Mouse (Mus musculus): ENCODE measurements around the gene Rpl18a. TPM values are rescaled to one million over a fixed set of nuclear protein-coding genes. Genes with fewer than 3 reads are reported as not detected.

The Rpl18a gene
- total RNA-seq, 2 experiments from 2014 or later, result 2,571 to 8,014 TPM

DNA sequence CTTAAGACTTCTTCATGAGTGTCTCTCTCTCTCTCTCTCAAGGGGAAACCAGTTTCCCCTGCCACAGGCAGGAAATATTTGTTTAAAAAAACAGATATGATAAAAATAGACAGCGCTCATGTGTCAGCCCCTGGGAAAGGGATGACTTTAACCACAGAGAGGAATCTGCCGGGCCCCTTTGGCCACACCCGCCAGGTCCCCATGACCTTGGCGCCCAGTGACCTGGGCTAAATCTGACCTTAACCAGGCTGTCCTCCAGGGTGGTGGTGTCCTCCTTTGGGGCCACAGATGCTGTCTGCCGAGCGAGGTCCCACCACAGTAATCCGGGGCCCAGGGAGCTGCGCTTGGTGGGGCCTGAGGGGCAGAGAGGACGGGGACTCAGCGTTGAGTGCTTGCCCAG is 12.5 kb downstream of the Rpl18a start:
- no peak for ATAC-seq (replicated peaks; ENCODE audit: poor library complexity)

DNA sequence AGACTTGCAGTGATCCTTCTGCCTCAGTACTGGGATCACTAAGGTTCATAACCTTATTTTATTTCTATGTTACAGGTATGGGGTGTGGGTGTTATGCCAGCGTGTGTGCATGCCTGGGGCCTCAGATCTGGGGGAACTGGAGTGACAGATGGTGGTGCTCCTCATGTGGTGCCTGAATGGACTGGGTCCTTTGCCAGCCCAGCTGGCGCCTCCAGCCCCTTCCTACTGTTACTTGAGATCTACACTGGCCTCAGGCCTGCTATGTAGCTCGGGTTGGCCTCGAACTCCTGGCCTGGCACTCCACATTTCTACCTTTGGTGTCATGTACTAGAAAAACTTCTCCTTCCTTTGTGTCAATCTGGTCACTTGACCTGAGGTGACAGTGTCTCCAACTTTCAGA is 13.0 kb downstream of the Rpl18a start:
- no peak for ATAC-seq (replicated peaks; ENCODE audit: poor library complexity)

DNA sequence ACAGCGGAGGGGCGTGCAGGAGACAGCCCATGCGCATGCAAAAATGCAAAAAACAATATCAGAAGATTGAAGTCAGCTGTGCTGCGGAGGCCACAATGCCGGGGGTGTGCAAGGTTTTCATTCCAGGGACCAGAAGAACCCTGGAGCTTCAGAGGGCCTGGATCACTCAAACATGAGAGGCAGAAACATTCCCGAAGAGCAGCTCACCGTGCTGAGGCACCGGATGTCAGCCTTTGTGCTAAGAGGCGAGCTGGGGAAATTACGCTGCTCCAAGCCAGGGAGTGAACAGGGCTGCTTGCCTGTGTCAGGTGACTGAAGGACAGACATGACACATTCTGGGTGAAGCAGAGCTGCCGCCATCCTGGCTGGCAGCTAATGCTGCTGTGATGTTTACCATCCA is 16.7 kb downstream of the Rpl18a start:
- ATAC-seq (replicated peaks; ENCODE audit: poor library complexity), result no peak

DNA sequence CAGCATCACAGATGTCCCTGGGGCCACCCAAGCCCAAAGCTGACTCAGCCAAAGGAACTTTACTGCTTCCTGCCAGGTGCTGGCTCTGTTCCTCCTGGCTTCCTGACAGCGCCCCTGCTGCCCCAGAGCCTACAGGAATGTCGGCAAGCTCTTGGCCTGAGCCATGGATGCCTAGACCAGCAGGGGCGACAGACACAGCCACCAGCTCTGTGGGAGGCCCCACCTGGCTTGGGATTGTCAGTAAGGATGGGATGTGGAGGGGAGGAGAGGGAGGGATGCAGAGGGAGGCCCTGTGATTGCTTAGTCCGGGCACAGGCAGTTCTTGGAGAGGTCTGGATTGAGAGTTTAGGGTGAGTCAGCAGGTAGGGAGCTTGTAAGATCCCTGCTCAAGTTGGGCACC is 17.1 kb downstream of the Rpl18a start:
- no peak for ATAC-seq (replicated peaks; ENCODE audit: poor library complexity)

DNA sequence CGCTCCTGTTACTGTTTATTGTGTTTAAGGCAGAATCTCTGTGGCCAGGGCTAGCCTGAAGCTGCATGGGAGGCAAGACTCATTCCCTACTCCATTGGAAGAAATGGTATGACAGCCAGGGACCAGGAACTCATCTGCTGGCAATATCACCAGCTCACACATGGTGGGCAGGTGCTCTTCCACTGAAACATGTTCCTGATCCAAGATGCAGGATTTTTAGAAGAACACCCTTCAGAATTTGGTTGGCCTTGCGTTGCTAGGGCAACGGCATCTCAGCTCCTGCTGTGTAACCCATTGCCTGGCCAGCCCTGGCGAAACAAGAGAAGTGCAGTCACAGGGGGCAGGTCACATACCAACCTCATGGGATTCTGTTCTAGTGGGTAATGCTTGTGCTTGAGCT is 17.7 kb downstream of the Rpl18a start:
- no peak for ATAC-seq (replicated peaks; ENCODE audit: poor library complexity)

DNA sequence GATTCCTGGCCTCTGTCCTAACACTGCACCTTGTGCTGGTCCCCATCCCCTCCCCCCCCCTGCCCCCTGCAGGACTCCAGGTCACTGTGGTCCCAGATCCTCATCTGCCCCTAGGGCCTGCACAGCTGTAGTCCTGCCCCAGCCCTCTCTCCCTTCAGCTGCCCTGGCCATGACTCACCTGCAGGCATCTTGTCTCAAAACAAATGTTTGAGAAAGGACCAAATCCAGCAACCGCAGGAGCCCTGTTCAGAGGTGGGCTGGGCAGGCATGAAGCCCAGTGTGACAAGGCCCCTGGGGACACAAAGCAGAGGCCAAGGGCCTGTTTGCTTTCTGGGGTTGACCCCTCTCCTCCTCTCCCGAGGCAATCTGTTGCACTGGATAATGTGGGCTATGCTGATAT is 19.0 kb downstream of the Rpl18a start:
- ATAC-seq (replicated peaks; ENCODE audit: poor library complexity), result no peak

DNA sequence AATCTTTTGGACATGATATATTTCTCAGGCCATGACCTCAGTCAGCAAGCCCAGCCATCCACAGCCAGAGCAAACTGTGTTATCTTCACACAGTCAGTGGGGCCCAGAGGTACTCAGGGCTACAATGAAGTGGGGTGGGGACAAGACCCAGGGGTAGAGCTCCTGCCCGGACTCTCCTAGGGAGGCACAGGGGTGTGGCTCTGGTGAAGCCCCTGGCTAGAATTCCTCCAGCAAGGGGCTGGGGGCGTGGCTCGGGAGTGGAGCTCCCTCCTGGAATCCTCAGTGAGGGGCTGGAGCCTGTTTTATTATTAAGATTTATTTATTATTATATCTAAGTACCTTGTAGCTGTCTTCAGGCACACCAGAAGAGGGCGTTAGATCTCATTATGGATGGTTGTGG is 20.8 kb downstream of the Rpl18a start:
- no peak for ATAC-seq (replicated peaks; ENCODE audit: poor library complexity)

DNA sequence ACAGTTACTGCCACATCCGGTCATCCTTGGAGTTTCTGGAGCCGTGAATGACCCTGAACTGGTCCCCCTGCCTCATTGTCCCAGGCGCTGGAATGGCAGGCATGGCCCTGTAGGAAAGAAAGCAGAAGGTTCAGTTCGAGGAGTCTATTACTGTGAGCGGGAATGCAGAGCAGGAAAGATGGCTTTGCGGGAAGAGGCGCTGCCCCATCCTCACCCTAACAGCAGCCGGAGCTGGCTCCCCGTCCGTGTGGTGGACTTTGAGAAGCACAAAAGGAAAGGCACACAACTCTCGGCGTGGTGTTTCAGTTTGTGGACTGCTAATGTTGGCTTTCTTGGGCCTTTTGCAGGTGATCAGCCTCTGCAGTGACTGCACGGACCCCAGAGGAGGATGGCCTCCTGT is 22.8 kb downstream of the Rpl18a start:
- no peak for ATAC-seq (replicated peaks; ENCODE audit: poor library complexity)

DNA sequence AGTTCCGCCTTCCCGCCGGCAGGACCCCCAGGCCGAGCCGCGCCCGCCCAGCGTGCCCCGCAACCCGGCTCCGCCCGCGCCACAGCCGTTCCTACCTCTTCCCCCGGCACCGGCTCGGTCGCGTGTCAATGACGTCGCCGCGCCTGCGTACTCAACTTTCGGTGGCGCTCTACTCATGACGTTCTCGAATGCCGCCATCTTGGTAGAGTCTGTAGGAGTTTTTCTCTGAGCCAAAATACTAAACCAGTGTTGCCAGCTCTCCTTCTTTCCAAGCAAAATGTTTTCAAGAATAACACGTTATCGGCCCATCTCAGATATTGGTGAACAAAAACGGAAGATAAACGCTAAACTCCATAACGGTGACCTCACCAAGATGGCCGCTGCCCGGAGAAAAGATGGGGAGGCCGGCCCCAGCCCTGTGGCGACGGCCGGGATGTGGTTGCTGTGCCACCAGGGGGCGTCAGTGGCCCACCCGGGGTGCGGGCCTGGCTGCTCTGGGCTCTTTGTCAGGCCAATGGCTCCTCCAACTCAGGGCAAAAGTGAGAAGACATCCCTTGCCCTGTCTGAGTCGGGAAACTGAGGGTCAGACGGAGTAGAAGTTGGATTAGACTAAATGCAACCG is 23.7 kb downstream of the Rpl18a start, which contains the start of gene Ccdc124:
Ccdc124 (minus strand) TSS at position 572 of the 622 bp plus-strand sequence.
- ATAC-seq (replicated peaks; ENCODE audit: poor library complexity), result peak; percentile 84

DNA sequence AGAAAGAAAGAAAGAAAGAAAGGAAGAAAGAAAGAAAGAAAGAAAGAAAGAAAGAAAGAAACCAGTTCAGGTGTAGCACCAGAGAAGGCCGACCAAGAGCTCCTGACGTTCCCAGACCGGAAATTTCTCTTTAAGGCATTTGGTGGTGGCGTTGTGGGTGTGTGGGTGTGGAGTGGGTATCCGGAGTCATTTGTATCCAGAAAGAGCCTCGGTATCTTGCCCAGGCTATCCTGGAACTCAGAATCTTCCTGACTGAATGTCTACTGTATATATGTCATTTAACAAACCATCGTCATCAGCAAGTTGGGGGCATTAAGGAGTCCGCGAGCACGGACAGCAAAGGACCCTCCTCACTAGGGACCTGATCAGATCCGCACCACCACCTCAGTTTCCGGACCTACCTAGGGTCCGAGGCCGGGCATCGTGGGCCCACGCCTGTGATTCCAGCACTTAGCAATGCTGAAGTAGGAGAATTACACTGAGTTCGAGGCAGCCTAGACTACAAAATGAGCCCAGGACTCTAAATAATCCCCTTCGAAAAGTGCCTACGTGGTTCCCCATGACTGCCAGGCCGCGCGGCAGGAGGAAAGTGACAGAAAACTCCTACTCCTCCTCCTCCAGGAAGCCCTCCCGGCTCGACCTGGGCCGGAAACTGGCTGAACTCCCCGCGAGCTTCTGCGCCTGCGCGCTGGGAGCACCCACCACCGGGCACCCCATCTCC is 24.4 kb downstream of the Rpl18a start:
- ATAC-seq (replicated peaks; ENCODE audit: poor library complexity), result no peak

DNA sequence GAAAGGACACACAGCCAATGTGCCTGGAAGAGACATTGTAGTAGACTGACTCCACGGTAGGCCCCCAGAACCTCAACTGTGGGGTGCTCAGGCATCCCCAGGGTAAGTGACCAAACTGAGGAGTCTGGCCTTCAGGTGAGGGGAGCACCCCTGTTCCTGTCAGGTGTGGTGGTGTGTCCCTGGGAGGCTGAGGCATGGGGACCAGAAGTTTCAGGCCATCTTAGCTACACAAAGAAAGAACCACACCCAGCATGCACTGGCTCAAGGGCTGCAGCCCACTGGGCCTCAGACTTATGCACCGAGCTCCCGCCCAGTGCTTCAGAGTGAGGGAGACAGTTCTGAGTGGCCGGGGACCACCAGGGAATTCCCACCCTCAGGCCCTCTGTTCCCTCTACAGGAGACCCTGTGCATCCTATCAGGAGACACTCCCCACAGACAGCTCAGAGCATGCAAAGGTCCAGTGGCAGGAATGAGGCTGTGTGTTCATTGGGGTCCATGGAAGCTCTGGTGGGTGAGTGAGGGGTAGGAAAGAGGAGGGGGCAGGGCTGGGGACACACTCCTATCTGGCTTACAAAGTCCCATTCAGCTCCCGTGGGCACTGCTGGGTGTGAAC is 25.9 kb downstream of the Rpl18a start:
- ATAC-seq (replicated peaks; ENCODE audit: poor library complexity), result no peak

DNA sequence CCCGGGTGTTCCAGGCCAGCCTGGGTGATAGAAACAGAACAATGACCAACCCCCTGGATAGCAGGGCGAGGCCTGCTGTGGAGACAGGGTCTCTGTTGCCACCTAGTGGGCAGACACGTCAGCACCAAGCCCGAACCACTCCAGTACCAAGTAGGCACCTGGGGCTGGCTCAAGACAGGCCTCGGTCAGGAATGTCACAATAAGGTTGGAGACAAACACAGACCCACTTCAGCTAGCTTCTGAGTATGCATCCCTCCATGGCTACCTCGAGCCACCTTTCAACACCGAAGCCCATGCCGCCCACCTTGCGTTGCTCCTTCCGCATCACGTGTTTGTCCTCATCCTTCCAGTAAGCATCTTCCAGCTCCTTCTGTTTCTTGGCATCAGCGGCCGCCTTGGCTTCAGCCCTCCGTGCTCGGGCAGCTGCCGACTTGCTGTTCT is 27.6 kb downstream of the Rpl18a start:
- peak; percentile 52 for ATAC-seq (replicated peaks; ENCODE audit: poor library complexity)

DNA sequence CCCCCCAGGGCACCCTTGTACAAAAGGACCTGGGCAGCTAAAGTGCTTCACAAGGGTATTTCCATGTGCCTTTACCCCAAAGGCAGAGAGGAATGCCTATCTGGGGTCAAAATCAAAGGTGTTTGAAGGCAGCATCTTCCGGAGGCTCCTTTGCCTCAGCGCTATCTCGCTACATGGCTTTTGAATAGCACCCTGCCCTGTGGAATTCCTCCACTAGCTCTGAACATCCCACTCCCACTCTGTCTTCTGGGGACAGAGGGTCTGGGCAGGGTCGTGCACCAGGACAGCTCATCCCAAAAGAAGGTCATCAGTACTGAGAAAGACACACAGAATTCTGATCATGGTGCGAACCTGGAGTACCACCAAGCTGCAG is 28.0 kb downstream of the Rpl18a start:
- ATAC-seq (replicated peaks; ENCODE audit: poor library complexity), result no peak

DNA sequence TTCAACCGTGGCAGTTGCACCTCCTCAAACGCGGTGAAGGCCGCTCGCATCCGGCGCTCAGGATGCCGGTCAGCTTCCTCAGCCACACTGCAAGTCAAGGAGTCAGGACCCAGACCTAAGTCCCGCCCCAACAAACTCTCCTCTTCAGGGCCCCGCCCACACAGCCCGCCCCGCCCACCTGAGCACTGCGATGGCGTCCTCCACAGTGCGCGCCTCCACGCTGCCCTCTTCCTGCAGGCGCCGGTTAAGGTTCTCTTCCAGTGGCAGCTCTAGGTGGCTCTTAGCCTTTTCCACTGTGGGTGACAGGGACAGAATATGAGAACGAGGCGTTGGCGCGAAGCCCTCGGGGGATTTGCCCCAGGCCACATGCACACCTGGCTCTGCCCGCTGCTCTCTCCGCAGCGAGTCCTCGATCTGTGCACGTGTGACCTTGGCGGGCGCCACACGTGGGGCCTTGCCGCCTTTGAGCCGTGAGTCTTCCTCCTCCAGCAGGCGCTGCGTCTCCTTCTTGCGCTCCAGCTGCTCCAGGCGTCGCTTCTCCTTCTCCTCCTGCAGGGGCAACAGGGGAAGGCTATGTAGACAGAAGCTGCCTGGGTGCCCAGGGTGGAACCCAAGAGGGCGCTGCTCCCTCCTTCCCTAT is 28.5 kb downstream of the Rpl18a start:
- ATAC-seq (replicated peaks; ENCODE audit: poor library complexity), result peak; percentile 40

DNA sequence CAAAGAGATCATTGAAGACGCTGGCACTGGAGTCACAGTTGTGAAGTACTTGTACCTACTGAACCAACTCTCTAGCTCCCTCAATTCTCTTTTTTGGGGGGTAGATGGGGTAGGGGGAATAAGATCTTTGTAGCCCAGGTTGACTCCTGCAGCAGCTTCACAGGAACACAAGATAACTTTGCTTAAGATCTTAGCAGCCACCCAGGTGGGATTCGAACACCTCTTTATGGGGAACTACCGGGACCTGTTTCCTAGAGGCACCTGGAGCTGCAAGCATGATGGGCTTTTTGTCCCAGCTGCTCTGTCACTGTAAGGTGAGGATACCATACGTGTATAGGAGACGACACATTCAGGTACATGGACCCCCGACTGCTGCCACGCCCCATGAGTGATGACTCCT is 30.6 kb downstream of the Rpl18a start:
- ATAC-seq (replicated peaks; ENCODE audit: poor library complexity), result no peak

DNA sequence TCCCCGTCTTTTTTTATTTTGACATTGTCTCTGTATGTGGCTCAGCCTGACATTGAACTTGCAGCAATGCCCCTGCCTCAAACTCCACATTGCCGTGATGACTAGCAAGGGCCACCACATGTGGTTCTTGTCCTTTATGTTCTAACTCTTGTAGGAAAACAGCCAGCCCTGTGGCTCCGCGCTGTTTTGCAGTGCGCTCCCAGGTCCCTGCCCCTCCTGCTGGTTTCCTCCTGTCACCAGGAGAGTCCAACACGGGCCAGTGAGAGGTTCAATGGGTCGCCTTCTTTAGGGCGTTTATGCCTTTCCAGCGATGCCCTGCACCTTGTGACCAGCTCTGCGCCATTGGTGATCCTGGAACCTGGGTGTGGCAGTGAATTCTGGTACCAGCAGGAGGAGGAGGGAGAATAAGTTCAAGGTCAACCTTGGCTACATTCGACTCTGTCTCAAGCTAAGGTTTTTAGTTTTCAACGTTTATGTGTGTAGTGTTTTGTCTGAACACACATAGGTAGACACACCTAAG is 31.2 kb downstream of the Rpl18a start:
- no peak for ATAC-seq (replicated peaks; ENCODE audit: poor library complexity)

DNA sequence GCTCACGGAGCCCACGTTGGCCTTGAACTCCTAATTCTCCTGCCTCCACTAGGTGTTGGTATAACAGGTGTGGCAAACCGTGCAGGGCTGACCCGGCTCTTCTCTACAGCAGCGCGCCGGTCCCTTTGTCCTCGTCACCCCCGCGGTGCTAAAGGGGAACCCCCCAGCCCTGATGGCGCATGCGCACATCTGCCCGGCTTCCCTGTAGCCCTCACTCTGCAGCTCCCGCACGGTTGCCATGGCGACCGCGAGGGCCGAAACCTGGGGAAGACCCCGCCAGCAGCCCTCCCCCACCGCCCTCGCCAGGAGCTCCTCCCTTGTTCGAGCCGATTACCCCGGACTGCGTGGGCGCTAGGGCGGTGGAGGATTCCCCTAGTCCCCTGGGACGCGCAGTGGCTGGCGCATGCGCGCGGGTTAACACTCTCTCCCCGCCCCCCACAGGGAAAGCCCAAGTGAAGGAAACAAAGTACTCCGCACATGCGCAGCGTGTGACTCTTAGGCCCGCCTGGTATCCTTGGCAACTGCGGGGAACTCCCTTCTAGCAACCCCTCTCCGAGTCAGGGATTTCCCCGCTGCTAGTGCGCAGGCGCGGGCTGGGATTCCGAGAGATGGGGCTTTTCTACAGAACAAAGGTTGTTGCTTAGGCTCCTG is 31.7 kb downstream of the Rpl18a start:
- peak; percentile 71 for ATAC-seq (replicated peaks; ENCODE audit: poor library complexity)

DNA sequence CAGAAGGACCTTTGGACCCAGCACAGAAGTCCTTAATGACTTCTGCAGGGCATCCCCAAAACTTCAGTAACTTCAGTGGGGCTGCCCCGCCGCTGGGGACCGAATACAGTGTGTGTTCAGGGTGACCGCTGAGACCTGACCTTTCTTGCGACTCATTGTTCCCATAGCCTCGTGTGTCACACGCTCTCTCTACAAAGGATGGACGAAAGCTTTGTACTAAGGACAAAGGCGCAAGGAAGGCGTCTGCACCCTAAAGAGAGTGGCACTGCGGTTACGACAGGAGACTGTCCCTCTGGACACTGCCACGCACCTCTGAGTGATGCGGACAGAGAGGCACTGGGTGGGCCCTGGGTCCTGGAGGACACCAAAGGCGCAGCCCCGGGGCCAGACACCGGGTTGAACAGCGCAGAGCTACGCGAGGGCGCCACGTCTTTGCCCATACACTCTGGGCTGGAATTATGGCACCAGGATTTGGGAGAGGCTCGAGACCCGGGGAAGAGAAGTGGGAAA is 32.4 kb downstream of the Rpl18a start:
- no peak for ATAC-seq (replicated peaks; ENCODE audit: poor library complexity)

DNA sequence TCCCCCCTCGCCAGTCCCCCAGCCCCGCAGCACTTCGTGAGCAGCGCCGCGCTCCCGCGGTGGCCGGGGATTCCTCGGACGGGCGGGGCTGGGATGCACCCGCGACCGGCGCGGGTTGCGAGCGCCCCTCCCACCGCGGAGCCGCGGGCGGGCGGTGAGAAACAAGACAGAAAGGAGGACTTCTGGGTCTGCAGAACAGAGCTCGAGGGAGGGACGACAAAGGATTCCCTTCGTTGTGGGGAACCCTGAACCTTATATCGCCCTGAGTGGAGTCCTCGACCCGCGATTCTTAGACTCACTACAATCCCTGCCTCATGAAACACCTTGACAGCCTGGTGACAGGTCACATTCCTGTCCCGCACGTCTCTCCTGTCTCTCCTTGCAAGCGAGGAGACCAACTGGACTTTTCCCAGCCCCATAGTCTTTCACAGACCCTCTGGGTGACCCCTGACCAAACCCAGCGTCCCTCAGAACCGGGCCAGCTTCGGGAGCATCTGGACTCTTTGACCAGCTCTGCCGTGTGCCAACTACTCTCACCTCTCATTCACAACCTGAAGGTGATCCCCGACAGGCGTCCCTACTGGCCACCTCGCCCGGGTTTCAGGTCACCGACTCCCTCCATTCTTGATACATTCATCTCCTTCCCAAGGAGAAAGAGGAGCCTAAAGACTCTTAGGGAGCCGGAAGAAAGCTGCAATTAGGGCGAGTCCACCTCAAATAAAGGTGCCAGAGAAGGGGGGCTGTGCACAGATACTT is 33.1 kb downstream of the Rpl18a start:
- no peak for ATAC-seq (replicated peaks; ENCODE audit: poor library complexity)
